Mouse (Mus musculus) kidney, postnatal 25 days (tissue): Measurements from ENCODE around the gene Serpine2.

ENCODE experiments used
- DNase-seq, 2 experiments: peaks; one replicate each; pipeline ENCODE4 v3.0.0; 2021; ENCODE audit warnings: mixed read lengths in 2 of 2

Serpine2 gene

GRCm38 (mm10) chr1:79756417-79756816 lies 104.6 kb downstream of the Serpine2 start:
- peak; percentile 41 to 54 for DNase-seq

GRCm38 (mm10) chr1:79755376-79755775 lies 105.6 kb downstream of the Serpine2 start:
- DNase-seq = peak in 1 of 2 experiments; percentile 56

GRCm38 (mm10) chr1:79754936-79755335 lies 106.0 kb downstream of the Serpine2 start:
- peak in 1 of 2 experiments; percentile 33 for DNase-seq

- DNase-seq = no peak
Observed at GRCm38 (mm10) chr1:79753456-79753855, 107.5 kb downstream of the Serpine2 start.

GRCm38 (mm10) chr1:79752714-79753340 lies 108.2 kb downstream of the Serpine2 start:
- DNase-seq = no peak

GRCm38 (mm10) chr1:79752015-79752695 lies 108.8 kb downstream of the Serpine2 start:
- no peak for DNase-seq

GRCm38 (mm10) chr1:79751186-79751585 lies 109.8 kb downstream of the Serpine2 start:
- peak; percentile 24 to 44 for DNase-seq

GRCm38 (mm10) chr1:79746056-79746455 lies 114.9 kb downstream of the Serpine2 start:
- peak in 1 of 2 experiments; percentile 65 for DNase-seq
